Mouse (Mus musculus): ENCODE data around the gene Lyrm4. TPM values are rescaled to one million over a fixed set of nuclear protein-coding genes. Genes with fewer than 3 reads are reported as not detected.

Gene Lyrm4
- polyA plus RNA-seq, 1 experiment, result 8.9 TPM

GRCm38 (mm10) chr13:36116520-36117142 is 695 bp downstream of the Lyrm4 start:
- Histone ChIP-seq H3K4me3 (replicated peaks; ENCODE audit: control insufficient read depth, low read depth, low read length) (peak overlapping the region; percentile 68), H3K27ac (ENCODE audit: control insufficient read depth, insufficient read depth, low read depth, low read length, poor library complexity) (no peak overlapping the region; the same call in 1 of the 2 replicates), H3K4me1 (ENCODE audit: control insufficient read depth, insufficient read depth, low read length) (no peaks in the 10 kb centered on the region)
- no peak for TF ChIP-seq CTCF (IDR thresholded peaks at IDR 0.05; ENCODE audit: control insufficient read depth, insufficient read depth, low read length)
- TF ChIP-seq POLR2A (IDR thresholded peaks at IDR 0.05; ENCODE audit: borderline replicate concordance, control insufficient read depth, low read depth, low read length), result no peak
- WGBS, result 6% methylated on average over 21 of the region's 21 CpGs

GRCm38 (mm10) chr13:36113181-36113580 is 4.1 kb downstream of the Lyrm4 start:
- no peak for TF ChIP-seq POLR2A (IDR thresholded peaks at IDR 0.05; ENCODE audit: borderline replicate concordance, control insufficient read depth, low read depth, low read length)
- no peak for TF ChIP-seq CTCF (IDR thresholded peaks at IDR 0.05; ENCODE audit: control insufficient read depth, insufficient read depth, low read length)
- WGBS, result 81% methylated on average over 5 of the region's 5 CpGs
- Histone ChIP-seq H3K4me1 (ENCODE audit: control insufficient read depth, insufficient read depth, low read length) (peaks cover 2% of the 10 kb centered on the region; the same call in 1 of the 2 replicates), H3K4me3 (replicated peaks; ENCODE audit: control insufficient read depth, low read depth, low read length) (no peak overlapping the region), H3K27ac (ENCODE audit: control insufficient read depth, insufficient read depth, low read depth, low read length, poor library complexity) (no peak overlapping the region)

GRCm38 (mm10) chr13:36111331-36111730 is 6.0 kb downstream of the Lyrm4 start:
- H3K27ac ChIP-seq (ENCODE audit: control insufficient read depth, insufficient read depth, low read depth, low read length, poor library complexity), result no peak overlapping the region
- TF ChIP-seq CTCF (IDR thresholded peaks at IDR 0.05; ENCODE audit: control insufficient read depth, insufficient read depth, low read length) (no peak), POLR2A (IDR thresholded peaks at IDR 0.05; ENCODE audit: borderline replicate concordance, control insufficient read depth, low read depth, low read length) (no peak)
- H3K4me1 ChIP-seq (ENCODE audit: control insufficient read depth, insufficient read depth, low read length), result peaks cover 2% of the 10 kb centered on the region; the same call in 1 of the 2 replicates
- H3K4me3 ChIP-seq (replicated peaks; ENCODE audit: control insufficient read depth, low read depth, low read length), result no peak overlapping the region
- WGBS, result 89% methylated on average over 2 of the region's 2 CpGs

- Histone ChIP-seq H3K4me3 (replicated peaks; ENCODE audit: control insufficient read depth, low read depth, low read length) (no peak overlapping the region), H3K27ac (ENCODE audit: control insufficient read depth, insufficient read depth, low read depth, low read length, poor library complexity) (no peak overlapping the region), H3K4me1 (ENCODE audit: control insufficient read depth, insufficient read depth, low read length) (peaks cover 2% of the 10 kb centered on the region; the same call in 1 of the 2 replicates)
- TF ChIP-seq POLR2A (IDR thresholded peaks at IDR 0.05; ENCODE audit: borderline replicate concordance, control insufficient read depth, low read depth, low read length) (no peak), CTCF (IDR thresholded peaks at IDR 0.05; ENCODE audit: control insufficient read depth, insufficient read depth, low read length) (no peak)
- 53% methylated on average over 4 of the region's 4 CpGs for WGBS
These were observed 8.8 kb downstream of the Lyrm4 start for GRCm38 (mm10) chr13:36108528-36108927.

GRCm38 (mm10) chr13:36105591-36105990 is 11.7 kb downstream of the Lyrm4 start:
- Histone ChIP-seq H3K4me1 (ENCODE audit: control insufficient read depth, insufficient read depth, low read length) (peaks cover 2% of the 10 kb centered on the region; the same call in 1 of the 2 replicates), H3K4me3 (replicated peaks; ENCODE audit: control insufficient read depth, low read depth, low read length) (no peak overlapping the region), H3K27ac (ENCODE audit: control insufficient read depth, insufficient read depth, low read depth, low read length, poor library complexity) (no peak overlapping the region)
- 97% methylated on average over 6 of the region's 6 CpGs for WGBS
- TF ChIP-seq POLR2A (IDR thresholded peaks at IDR 0.05; ENCODE audit: borderline replicate concordance, control insufficient read depth, low read depth, low read length) (no peak), CTCF (IDR thresholded peaks at IDR 0.05; ENCODE audit: control insufficient read depth, insufficient read depth, low read length) (no peak)

- H3K27ac ChIP-seq (ENCODE audit: control insufficient read depth, insufficient read depth, low read depth, low read length, poor library complexity), result peak overlapping the region; percentile 51; the same call in 1 of the 2 replicates
- WGBS, result 62% methylated on average over 5 of the region's 5 CpGs
These were observed 20.5 kb downstream of the Lyrm4 start for GRCm38 (mm10) chr13:36096684-36097383.

GRCm38 (mm10) chr13:36088168-36088567 is 29.2 kb downstream of the Lyrm4 start:
- Histone ChIP-seq H3K4me3 (replicated peaks; ENCODE audit: control insufficient read depth, low read depth, low read length) (no peak overlapping the region), H3K4me1 (ENCODE audit: control insufficient read depth, insufficient read depth, low read length) (peaks cover 1% of the 10 kb centered on the region; the same call in 1 of the 2 replicates), H3K27ac (ENCODE audit: control insufficient read depth, insufficient read depth, low read depth, low read length, poor library complexity) (no peak overlapping the region)
- TF ChIP-seq CTCF (IDR thresholded peaks at IDR 0.05; ENCODE audit: control insufficient read depth, insufficient read depth, low read length) (no peak), POLR2A (IDR thresholded peaks at IDR 0.05; ENCODE audit: borderline replicate concordance, control insufficient read depth, low read depth, low read length) (no peak)
- WGBS, result 6% methylated on average over 4 of the region's 4 CpGs

More at GRCm38 (mm10) chr13:36096684-36097383, 20.5 kb downstream of the Lyrm4 start:
- H3K4me1 ChIP-seq (ENCODE audit: control insufficient read depth, insufficient read depth, low read length), result peaks cover 1% of the 10 kb centered on the region; the same call in 1 of the 2 replicates
- H3K4me3 ChIP-seq (replicated peaks; ENCODE audit: control insufficient read depth, low read depth, low read length), result no peak overlapping the region
- no peak for TF ChIP-seq POLR2A (IDR thresholded peaks at IDR 0.05; ENCODE audit: borderline replicate concordance, control insufficient read depth, low read depth, low read length)
- no peak for TF ChIP-seq CTCF (IDR thresholded peaks at IDR 0.05; ENCODE audit: control insufficient read depth, insufficient read depth, low read length)

GRCm38 (mm10) chr13:36087427-36087826 is 29.9 kb downstream of the Lyrm4 start:
- Histone ChIP-seq H3K27ac (ENCODE audit: control insufficient read depth, insufficient read depth, low read depth, low read length, poor library complexity) (no peak overlapping the region), H3K4me3 (replicated peaks; ENCODE audit: control insufficient read depth, low read depth, low read length) (no peak overlapping the region), H3K4me1 (ENCODE audit: control insufficient read depth, insufficient read depth, low read length) (peaks cover 1% of the 10 kb centered on the region; the same call in 1 of the 2 replicates)
- WGBS, result 49% methylated on average over 2 of the region's 2 CpGs
- no peak for TF ChIP-seq POLR2A (IDR thresholded peaks at IDR 0.05; ENCODE audit: borderline replicate concordance, control insufficient read depth, low read depth, low read length)
- TF ChIP-seq CTCF (IDR thresholded peaks at IDR 0.05; ENCODE audit: control insufficient read depth, insufficient read depth, low read length), result no peak

Data from bone marrow, adult 2 months (tissue).